Mouse (Mus musculus) c-Kit-positive CD71-positive TER-119-positive erythroid progenitor cells, embryonic 14.5 days (primary cell): ENCODE measurements around the gene Chst5.
"Not testable (repeated sequence)": the region's sequence is repeated elsewhere in the genome, so short reads cannot be mapped to it uniquely, and the experiment has no call there.

Source experiments
- DNase-seq: peaks from one replicate; pipeline ENCODE4 v3.0.0-alpha.2; 2013; ENCODE audit warnings: low spot score

Gene Chst5

DNA sequence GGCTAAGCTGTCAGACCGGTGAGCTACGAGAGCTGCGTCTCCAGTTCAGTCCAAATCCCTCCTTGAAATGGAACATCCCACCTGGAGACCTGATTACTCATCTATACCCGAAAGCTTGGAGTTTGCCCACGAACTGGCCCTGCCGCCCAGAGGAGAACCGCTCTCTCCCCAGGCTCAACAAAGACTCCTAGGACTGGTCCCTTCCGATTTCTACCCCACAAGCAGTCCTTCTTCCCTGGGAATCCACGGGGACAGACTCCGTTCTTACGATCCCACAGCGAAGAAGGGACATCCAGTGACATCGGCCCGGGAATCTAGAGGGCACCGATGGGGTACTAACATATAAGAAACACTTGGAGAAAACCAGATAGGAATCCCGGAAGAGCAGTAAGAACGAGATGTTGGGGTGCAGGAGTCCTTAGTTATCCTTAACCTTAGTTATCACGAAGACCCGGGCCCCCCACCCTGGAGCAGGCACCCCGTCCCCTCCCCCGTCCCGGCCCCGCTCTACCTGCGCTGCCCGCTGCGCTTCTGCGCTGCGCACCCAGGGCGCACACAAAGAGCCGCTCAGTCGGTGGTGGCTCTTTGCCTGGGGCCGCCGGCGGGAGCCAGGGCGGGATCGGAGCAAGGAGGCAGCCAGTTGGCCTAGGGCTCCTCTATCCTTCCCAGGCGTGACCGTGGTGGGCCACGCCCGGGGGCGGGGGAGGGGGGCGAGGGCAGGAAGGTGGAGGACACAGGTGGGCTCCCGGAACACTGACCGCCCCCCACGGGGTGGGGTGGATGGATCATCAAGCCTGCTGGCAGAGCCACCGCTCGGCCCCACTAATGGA, at the start of gene Chst5:
Chst5 (minus strand) TSS at position 827 of the 830 bp plus-strand sequence.
- no peak for DNase-seq

DNA sequence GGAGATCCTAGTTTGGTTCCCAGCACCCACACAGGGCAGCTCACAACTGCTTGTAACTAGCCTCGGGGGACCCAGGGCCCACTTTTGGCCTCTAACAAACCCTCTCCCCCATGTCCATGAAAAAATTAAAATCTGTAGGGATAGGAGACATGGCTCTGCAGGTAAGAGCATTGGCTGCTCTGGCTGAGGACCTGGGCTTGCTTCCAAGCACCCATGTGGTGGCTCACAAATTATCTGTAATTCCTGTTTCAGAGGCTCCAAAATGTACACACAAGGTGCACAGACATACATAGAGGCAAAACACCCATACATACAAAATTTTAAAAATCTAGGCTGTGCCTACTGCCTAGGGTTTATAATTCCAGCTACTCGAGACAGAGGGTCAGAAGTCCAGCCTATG, 47.0 kb upstream of the Chst5 start:
- DNase-seq: no peak

DNA sequence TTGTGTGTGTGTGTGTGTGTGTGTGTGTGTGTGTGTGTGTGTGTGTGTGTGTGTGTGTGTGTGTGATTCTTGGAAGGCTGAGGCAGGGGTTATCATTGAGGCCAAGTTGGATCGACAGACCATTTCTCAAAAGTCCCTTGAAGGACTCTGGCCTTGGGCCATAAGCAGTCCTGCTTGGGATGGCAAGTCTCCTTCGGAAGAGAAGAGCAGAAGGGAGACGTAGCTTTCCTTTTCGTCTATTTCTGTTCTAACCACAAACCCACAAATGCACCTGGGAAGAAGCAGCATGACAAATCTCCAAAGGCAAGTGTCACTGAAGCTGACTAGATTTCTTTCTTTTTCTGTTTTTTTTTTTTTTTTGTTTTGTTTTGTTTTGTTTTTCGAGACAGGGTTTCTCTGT, 45.6 kb upstream of the Chst5 start:
- no peak for DNase-seq

- DNase-seq: no peak
These were observed 44.8 kb upstream of the Chst5 start for GRCm38 (mm10) chr8:111954844-111955594.

DNA sequence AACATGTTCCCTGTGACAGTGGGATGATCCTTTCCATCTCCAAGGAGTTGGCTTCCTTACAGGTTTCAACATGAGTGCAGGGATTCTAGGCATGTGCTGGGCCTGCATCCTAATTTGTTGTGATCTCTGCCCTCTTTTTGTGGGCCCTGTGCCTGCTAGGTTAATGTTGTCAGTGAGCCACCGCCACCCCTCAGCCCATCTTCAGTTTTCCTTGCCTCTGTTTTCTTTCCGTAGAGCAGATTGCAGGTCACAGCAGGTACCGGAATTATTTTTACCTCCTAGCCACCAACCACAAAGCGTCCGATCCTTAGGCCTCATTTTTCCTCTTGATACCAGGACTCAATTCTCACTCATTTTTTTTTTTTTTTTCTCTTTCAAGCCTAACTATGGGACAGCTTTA, 41.7 kb upstream of the Chst5 start:
- DNase-seq: no peak

- DNase-seq: no peak
These were observed 41.1 kb upstream of the Chst5 start for GRCm38 (mm10) chr8:111951317-111951716.

DNA sequence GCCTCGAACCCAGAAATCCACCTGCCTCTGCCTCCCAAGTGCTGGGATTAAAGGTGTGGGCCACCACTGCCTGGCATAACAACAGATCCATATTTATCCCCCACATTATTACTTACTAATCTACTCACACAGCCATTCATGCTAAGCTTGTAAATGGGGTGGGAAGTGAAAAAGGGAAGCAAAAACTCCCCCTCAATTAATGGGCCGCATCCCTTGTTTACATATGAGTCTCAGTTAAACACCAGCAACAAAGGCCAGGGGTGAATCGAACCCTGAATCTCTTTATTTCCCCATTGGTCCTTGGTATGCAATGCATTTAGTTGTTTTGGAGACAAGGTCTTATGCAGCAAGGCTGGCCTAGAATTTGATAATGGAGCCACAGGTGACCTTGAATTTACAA, 40.6 kb upstream of the Chst5 start:
- DNase-seq: no peak

DNA sequence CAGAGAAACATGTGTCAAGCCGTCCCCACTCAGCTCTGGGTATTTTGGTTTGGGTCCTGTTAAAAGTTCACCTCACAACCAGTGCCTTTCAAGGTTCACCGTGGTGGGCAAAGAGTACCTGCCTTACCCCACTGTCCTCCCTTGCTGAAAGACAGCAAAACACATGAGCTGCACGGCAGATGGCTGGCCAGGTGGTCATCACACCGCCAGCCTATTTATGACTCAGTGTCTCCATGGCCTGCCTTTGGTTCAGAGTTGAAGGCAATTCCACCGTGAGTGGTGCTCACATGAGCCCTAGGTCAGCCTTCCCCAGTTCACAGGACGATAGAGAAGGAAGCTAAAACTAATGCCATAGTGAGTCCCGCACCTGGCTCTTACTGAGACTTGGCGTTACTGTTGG, 37.7 kb upstream of the Chst5 start:
- DNase-seq: no peak

GRCm38 (mm10) chr8:111947144-111947543, 36.9 kb upstream of the Chst5 start:
- DNase-seq: no peak

DNA sequence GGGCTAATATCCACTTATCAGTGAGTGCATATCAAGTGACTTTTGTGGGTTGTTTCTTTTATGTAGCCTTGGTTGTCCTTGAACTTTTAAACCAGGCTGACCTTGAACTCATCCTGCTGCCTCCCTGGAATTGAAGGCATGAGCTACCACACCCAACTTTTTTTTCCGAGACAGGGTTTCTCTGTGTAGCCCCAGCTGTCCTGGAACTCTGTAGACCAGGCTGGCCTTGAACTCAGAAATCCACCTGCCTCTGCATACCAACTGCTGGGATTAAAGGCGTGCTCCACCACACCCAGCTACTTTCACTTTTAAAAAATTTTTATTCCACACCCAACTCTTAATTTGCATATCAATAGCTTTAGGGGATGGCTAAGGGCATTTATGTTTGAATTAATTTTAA, 33.3 kb upstream of the Chst5 start:
- no peak for DNase-seq

DNA sequence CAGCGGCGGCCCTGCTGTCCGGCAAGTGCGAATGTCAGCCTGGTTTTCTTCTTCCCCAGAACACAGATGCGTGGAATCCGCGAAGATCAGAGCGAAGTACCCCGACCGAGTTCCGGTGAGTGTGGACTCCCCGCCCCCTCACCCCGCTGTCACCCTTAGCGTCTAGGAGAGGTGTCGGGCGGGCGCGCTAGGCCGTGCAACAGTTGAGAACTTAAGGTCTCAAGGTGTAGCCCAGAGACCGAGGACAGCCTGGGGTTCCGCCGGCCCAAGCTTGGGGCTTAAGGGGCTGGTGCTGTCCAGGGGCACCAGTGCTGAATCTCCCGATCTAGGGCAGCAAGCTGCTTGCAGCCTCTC, 30.8 kb upstream of the Chst5 start:
- DNase-seq: peak; percentile 51

DNA sequence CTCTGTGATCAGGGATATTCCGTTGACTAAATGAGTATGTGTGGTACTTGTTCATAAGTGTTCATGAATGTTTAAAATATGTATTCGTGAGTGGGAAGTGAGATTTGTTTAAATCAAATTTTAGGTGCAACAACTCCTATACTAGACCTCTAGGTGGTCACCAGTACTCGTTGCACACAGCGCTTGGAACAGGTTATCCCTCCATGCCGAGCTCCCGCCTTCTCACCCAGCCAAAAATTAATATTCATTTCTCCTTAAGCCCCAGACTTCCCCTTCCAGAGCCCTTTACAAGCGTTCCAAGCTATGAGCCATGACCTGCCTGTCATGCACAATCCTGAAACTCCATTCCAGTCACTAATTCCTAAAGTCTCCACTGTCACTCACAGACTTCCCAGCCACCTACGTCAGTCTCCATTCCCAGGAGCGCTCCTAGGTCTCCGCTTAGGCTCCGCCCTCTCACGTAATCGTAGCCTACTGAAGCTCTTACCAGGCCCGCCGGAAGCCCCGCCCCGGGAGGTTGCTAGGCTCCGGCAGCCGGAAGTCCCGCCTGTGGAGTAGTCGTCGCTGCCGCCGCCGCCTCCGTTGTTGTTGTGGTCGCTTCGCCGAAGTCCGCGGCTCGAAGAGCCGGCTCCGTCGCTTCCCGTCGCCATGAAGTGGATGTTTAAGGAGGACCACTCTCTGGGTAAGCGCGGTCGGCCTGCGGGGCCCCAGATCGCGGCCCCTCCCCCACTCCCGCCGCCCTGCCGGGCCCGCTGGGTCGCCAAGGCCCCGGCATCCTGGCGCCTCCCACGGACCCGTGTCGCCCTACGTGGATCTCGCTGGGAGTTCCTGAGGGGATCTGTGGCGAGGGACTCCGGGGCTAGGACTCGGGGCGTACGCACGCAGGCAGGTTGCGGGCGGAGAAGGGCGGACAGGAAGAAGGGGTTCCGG, 30.2 kb upstream of the Chst5 start, which contains the start of gene Gabarapl2:
Gabarapl2 (plus strand) TSS at position 533 of the 930 bp plus-strand sequence.
- peak; percentile 95 for DNase-seq

DNA sequence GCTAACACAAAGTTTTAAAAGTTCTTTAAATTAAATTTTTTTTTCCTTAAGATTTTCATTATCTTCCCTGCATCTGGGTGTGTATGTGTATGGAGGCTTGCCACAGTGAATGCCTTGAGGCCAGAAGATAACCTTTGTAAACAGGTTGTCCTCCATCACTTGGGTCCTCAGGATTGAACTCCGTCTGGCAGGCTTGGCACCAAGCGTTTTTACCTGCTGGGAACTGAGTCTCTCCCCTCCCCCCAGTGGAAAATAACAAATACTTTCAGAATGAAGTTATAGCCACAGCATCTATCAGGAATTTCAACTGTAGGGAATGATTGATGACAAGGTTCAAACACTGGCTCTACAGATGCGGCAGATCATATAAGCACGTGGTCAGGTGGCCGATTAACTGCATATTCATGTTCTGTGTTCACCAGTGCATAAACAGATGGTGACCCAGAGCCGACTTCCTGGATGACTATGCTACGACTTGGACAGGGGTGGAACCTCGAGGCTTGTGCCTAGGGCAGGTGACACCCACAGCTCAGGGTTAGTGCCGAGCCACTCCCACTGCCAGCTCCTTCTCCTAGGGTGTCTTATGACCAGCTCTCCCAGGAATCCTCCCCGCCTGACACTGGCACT, 29.4 kb upstream of the Chst5 start:
- peak; percentile 69 for DNase-seq

DNA sequence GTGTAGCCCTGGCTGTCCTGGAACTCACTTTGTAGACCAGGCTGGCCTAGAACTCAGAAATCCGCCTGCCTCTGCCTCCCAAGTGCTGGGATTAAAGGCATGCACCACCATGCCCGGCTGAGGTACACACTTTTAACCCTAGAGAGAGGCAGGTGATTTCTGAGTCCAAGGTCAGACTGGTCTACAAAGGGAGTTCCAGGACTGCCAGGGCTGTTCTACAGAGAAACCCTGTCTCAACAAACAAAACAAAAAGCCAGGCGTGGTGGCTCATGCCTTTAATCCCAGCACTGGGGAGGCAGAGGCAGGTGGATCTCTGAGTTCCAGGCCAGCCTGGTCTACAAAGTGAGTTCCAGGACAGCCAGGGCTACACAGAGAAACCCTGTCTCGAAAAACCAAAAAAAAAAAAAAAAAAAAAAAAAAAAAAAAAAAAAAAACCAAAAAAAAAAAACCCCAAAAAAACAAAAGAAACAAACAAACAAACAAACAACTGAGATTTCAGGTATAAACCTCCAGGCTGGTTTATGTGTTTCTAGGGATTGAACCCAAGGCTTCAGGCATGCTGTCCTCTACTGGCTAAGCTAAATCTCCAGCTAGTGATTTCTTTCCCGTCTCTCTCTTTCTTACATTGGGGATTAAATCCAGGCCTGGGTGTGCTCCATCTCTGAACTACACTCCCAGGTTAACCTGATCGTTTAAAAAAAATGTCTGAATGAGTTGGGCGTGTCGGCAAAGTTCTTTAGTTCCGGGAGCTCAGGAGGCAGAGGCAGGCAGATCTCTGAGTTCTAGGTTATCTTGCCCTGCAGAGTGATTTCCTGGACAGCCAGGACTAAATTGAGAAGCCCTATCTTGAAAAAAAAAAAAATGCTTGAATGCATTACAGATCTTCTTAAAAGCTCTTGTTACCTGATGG, 28.1 kb upstream of the Chst5 start:
- not testable (repeated sequence) for DNase-seq

DNA sequence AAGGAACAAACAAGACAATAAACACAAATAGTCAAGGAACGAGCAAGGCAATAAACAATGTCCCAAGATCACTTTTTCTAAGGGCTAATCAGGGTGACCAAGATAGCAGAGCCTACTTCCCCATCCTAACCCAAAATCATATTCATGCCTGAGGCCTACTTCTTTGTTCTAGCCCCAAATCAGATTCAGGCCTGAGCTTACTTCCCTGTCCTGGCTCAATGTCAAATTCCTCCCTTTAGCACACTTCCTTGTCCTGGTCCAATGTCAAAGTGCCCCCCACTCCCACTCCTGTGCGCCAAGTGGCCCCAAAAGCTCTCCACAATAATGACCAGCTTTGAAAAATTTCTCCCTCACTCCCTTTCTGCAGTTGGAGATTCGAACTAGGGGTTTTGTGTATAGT, 26.9 kb upstream of the Chst5 start:
- DNase-seq: no peak

GRCm38 (mm10) chr8:111934201-111934600, 24.0 kb upstream of the Chst5 start:
- DNase-seq: no peak

DNA sequence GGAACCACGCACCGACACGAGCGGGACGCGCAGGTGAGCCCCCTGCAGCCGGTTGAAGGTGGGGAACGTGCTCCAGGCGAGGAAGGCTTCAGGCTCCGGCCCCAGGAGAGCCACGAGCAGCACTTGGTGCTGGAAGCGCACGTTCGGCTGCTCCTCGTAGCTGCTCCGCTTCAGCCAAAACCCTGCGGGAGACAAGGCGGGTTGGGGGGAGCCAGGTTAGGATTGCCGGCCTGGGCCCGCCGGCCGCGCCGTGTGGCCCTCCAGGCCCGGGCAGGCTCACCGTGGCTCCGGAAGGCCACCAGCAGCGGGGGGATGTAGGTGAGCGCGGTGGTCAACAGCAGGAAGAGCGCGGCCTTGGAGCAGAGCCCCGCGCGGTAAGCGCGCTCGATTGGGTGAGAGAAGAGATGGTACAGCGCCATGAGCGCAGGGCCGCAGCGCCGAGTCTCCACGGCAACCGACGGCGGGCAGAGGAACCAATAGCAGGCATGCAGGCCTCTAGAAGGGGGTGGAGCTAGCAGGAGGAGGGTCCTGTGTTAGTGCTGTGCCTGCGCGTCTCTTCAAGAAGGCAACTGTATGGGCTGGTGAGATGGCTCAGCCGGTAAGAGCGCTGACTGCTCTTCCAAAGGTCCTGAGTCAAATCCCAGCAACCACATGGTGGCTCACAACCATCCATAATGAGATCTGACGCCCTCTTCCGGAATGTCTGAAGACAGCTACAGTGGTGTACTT, 23.3 kb upstream of the Chst5 start, which contains the start of gene Tmem231:
Tmem231 (minus strand) TSS at position 534 of the 729 bp plus-strand sequence.
- peak; percentile 87 for DNase-seq

DNA sequence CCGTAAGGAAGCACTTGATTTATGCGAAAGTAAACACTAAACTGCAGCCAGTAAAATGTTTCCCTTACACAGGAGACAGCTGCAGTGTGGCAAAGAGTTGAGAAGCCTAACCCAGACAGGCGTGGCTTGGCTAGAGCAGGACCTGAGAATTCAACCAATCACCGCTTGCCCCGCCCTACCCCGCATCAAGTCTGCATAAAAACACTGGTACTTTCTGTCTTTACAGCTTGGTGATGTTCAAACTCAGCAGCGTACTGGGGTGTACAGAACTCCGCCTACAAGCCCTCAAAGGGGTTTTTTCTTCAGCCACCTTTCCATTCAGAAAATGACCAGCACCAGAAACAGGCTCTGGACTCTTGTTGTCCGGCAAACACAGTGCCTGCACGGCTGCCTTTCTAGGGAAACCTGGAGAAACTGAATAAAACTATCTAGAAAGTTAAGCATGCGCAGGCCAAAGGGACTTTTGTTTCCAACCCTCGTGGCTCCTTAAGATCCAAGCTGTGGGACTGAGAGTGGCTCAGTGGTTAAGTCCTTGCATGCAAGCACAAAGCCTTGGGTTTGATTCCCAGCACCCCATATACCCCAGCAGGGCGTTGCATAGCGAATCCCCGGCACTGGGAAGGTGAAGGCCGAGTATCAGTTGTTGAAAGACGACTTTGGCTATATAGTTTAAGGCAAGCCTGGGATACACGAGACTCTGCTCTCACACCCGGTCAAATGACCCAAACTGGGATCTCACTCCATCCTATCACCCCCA, 22.5 kb upstream of the Chst5 start:
- peak; percentile 71 for DNase-seq

DNA sequence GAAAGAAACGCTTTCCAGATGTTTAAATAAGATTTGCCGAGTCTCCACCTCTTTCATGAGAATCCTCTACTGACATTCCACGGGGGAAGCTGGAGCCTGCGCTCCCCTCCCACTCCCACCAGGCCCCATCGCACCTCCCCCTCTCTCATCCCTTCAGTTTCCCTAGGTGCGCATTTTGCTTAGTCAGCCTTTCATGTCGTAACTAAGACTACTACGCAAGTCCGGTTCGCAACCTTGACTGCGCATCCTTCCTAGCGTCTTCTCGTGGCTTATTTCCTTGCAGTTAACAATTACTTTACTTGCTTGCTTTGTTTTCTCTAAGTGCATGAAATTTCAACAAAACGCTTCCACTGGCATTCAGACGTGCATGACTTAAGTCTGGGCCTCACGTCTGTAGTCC, 21.5 kb upstream of the Chst5 start:
- no peak for DNase-seq
